Mouse (Mus musculus): Measurements from ENCODE around the gene Sesn2. TPM values are rescaled to one million over a fixed set of nuclear protein-coding genes. Genes with fewer than 3 reads are reported as not detected.
"Not testable (repeated sequence)": the region's sequence is repeated elsewhere in the genome, so short reads cannot be mapped to it uniquely, and the experiment has no call there.

The Sesn2 gene
- polyA plus RNA-seq (2014; fragmentation: Nextera tagmentation; extraction: Ambion mirVana), result 10.2 and 10.5 TPM in 2 replicates

- Histone ChIP-seq H3K36me3 (ENCODE audit: control insufficient read depth, insufficient read depth, low read length) (no peaks in the 10 kb centered on the region), H3K4me2 (peak within 1 kb of the TSS; percentile 93), H3K4me1 (replicated peaks; ENCODE audit: control insufficient read depth, insufficient read depth, low read length) (peaks cover 48% of the 10 kb centered on the region), H3K27ac (ENCODE audit: low read depth, low read length) (peak within 1 kb of the TSS; percentile 77), H3K9me3 (ENCODE audit: control insufficient read depth, low read length) (no peaks in the 10 kb centered on the region), H3K27me3 (replicated peaks; ENCODE audit: control insufficient read depth, insufficient read depth, low read length) (no peaks in the 10 kb centered on the region), H3K4me3 (ENCODE audit: low read depth, low read length) (peak within 1 kb of the TSS; percentile 90), H3K9ac (ENCODE audit: low read depth, low read length) (peak within 1 kb of the TSS; percentile 88)
- DNase-seq (ENCODE audit: low spot score) (peak; percentile 94), ATAC-seq (replicated peaks; ENCODE audit: low FRiP score) (peak; percentile 88)
- under 1% methylated on average over 32 of the region's 32 CpGs for WGBS
Observed at GRCm38 (mm10) chr4:132510352-132510798, at the start of gene Sesn2. Gene Sesn2 (minus strand): TSS chr4:132510501.

- ATAC-seq (replicated peaks; ENCODE audit: low FRiP score); H3K4me1 ChIP-seq (replicated peaks; ENCODE audit: control insufficient read depth, insufficient read depth, low read length); H3K9me3 ChIP-seq (ENCODE audit: control insufficient read depth, low read length); DNase-seq (ENCODE audit: low spot score); H3K27ac ChIP-seq (ENCODE audit: low read depth, low read length); H3K27me3 ChIP-seq (replicated peaks; ENCODE audit: control insufficient read depth, insufficient read depth, low read length); H3K4me2 ChIP-seq; H3K4me3 ChIP-seq (ENCODE audit: low read depth, low read length); H3K9ac ChIP-seq (ENCODE audit: low read depth, low read length): not testable (repeated sequence)
- H3K36me3 ChIP-seq (ENCODE audit: control insufficient read depth, insufficient read depth, low read length), result peaks cover 27% of the 10 kb centered on the region
- 84% methylated on average over 7 of the region's 7 CpGs for WGBS
Observed at GRCm38 (mm10) chr4:132555550-132555949, 45.2 kb upstream of the Sesn2 start.

DNA sequence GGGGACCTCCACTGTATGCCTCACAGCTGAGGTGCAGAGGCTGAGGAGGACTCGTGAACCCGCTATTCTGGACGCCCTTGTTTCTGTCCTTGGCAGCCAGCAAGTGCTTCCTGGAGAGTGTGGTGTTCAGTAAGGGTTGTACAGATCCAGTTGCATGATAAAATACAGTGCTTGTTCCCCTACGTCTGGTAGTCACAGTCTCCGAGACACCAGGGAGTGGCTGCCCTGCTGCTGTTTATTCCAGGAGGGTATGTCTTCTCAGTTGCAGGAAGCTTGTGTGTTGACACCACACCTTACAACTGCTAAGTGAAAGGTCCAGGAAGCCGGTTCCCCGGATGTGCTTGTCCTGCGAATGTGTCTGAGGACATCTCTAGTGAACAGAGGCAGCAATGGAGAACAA is 44.4 kb upstream of the Sesn2 start:
- H3K4me2 ChIP-seq, result no peak overlapping the region
- ATAC-seq (replicated peaks; ENCODE audit: low FRiP score) (no peak; the same call in 1 of the 2 replicates), DNase-seq (ENCODE audit: low spot score) (no peak)
- H3K27me3 ChIP-seq (replicated peaks; ENCODE audit: control insufficient read depth, insufficient read depth, low read length), result no peaks in the 10 kb centered on the region
- H3K9ac ChIP-seq (ENCODE audit: low read depth, low read length), result no peak overlapping the region
- peaks cover 35% of the 10 kb centered on the region for H3K36me3 ChIP-seq (ENCODE audit: control insufficient read depth, insufficient read depth, low read length)
- H3K4me3 ChIP-seq (ENCODE audit: low read depth, low read length), result no peak overlapping the region
- 67% methylated on average over 8 of the region's 8 CpGs for WGBS
- no peaks in the 10 kb centered on the region for H3K9me3 ChIP-seq (ENCODE audit: control insufficient read depth, low read length)
- H3K4me1 ChIP-seq (replicated peaks; ENCODE audit: control insufficient read depth, insufficient read depth, low read length), result peaks cover 7% of the 10 kb centered on the region
- H3K27ac ChIP-seq (ENCODE audit: low read depth, low read length), result no peak overlapping the region

- 74% methylated on average over 5 of the region's 5 CpGs for WGBS
- DNase-seq (ENCODE audit: low spot score), result no peak
- Histone ChIP-seq H3K36me3 (ENCODE audit: control insufficient read depth, insufficient read depth, low read length) (peaks cover 38% of the 10 kb centered on the region), H3K27me3 (replicated peaks; ENCODE audit: control insufficient read depth, insufficient read depth, low read length) (no peaks in the 10 kb centered on the region), H3K4me2 (no peak overlapping the region), H3K4me1 (replicated peaks; ENCODE audit: control insufficient read depth, insufficient read depth, low read length) (peaks cover 7% of the 10 kb centered on the region), H3K9me3 (ENCODE audit: control insufficient read depth, low read length) (no peaks in the 10 kb centered on the region), H3K27ac (ENCODE audit: low read depth, low read length) (no peak overlapping the region), H3K9ac (ENCODE audit: low read depth, low read length) (no peak overlapping the region; the same call in 1 of the 2 replicates), H3K4me3 (ENCODE audit: low read depth, low read length) (no peak overlapping the region)
- no peak for ATAC-seq (replicated peaks; ENCODE audit: low FRiP score)
Observed at GRCm38 (mm10) chr4:132554221-132554620, 43.9 kb upstream of the Sesn2 start.

DNA sequence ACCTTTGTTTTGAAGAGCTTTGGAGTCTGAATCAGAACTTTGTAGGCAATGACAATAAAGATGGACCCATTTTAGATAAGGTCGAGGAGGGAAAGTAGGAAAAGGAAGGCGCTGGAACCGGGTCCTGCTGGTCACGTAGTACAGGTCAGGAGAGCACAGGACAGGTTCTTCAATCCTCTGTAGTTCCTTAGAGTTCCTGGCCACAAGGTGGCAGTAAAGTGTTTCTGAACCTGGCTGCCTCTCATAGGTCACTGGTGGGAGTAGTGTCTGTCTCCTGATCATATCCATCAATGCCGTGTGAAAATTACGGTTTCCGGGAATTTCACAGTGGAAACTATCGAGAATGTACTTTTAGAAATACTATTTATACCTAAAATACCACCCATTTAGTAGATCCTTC is 35.5 kb upstream of the Sesn2 start:
- Histone ChIP-seq H3K36me3 (ENCODE audit: control insufficient read depth, insufficient read depth, low read length) (peaks cover 58% of the 10 kb centered on the region), H3K9ac (ENCODE audit: low read depth, low read length) (no peak overlapping the region), H3K9me3 (ENCODE audit: control insufficient read depth, low read length) (no peaks in the 10 kb centered on the region), H3K4me2 (no peak overlapping the region), H3K4me3 (ENCODE audit: low read depth, low read length) (no peak overlapping the region), H3K27me3 (replicated peaks; ENCODE audit: control insufficient read depth, insufficient read depth, low read length) (no peaks in the 10 kb centered on the region), H3K27ac (ENCODE audit: low read depth, low read length) (no peak overlapping the region), H3K4me1 (replicated peaks; ENCODE audit: control insufficient read depth, insufficient read depth, low read length) (no peaks in the 10 kb centered on the region)
- DNase-seq (ENCODE audit: low spot score) (no peak), ATAC-seq (replicated peaks; ENCODE audit: low FRiP score) (peak; percentile 65; the same call in 1 of the 2 replicates)
- 43% methylated on average over 8 of the region's 8 CpGs for WGBS

GRCm38 (mm10) chr4:132542724-132543123 is 32.4 kb upstream of the Sesn2 start:
- Histone ChIP-seq H3K4me1 (replicated peaks; ENCODE audit: control insufficient read depth, insufficient read depth, low read length) (peaks cover 4% of the 10 kb centered on the region), H3K4me3 (ENCODE audit: low read depth, low read length) (no peak overlapping the region), H3K27ac (ENCODE audit: low read depth, low read length) (no peak overlapping the region; the same call in 1 of the 2 replicates), H3K9ac (ENCODE audit: low read depth, low read length) (no peak overlapping the region), H3K4me2 (no peak overlapping the region), H3K36me3 (ENCODE audit: control insufficient read depth, insufficient read depth, low read length) (peaks cover 40% of the 10 kb centered on the region), H3K9me3 (ENCODE audit: control insufficient read depth, low read length) (no peaks in the 10 kb centered on the region), H3K27me3 (replicated peaks; ENCODE audit: control insufficient read depth, insufficient read depth, low read length) (no peaks in the 10 kb centered on the region)
- DNase-seq (ENCODE audit: low spot score) (no peak), ATAC-seq (replicated peaks; ENCODE audit: low FRiP score) (no peak)
- 46% methylated on average over 1 of the region's 1 CpGs for WGBS

DNA sequence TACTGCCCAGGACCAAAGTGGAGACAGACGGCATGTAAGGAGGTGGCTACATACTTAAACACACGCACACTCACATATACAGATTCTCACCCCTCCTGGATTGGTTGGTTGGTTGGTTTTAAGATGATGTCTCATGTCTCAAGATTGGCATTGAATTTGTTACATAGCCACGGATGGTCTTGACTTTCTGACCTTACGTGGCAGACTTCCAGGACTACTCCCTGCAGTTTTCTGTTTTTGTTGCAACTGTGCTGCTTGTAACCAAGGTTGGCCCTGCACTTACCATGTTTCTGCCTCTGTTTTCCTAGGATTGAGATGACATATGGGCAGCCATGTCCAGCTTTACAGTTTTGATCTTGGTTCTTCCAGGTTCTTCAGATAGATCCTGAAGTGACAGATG is 31.1 kb upstream of the Sesn2 start:
- Histone ChIP-seq H3K4me1 (replicated peaks; ENCODE audit: control insufficient read depth, insufficient read depth, low read length) (peaks cover 16% of the 10 kb centered on the region), H3K27ac (ENCODE audit: low read depth, low read length) (no peak overlapping the region), H3K4me2 (no peak overlapping the region), H3K27me3 (replicated peaks; ENCODE audit: control insufficient read depth, insufficient read depth, low read length) (no peaks in the 10 kb centered on the region), H3K9me3 (ENCODE audit: control insufficient read depth, low read length) (no peaks in the 10 kb centered on the region), H3K36me3 (ENCODE audit: control insufficient read depth, insufficient read depth, low read length) (peaks cover 31% of the 10 kb centered on the region), H3K9ac (ENCODE audit: low read depth, low read length) (no peak overlapping the region), H3K4me3 (ENCODE audit: low read depth, low read length) (no peak overlapping the region)
- 86% methylated on average over 4 of the region's 4 CpGs for WGBS
- DNase-seq (ENCODE audit: low spot score) (no peak), ATAC-seq (replicated peaks; ENCODE audit: low FRiP score) (no peak)

GRCm38 (mm10) chr4:132539481-132539880 is 29.2 kb upstream of the Sesn2 start:
- WGBS, result 91% methylated on average over 5 of the region's 5 CpGs
- Histone ChIP-seq H3K4me1 (replicated peaks; ENCODE audit: control insufficient read depth, insufficient read depth, low read length) (peaks cover 26% of the 10 kb centered on the region), H3K4me2 (no peak overlapping the region), H3K36me3 (ENCODE audit: control insufficient read depth, insufficient read depth, low read length) (peaks cover 26% of the 10 kb centered on the region), H3K4me3 (ENCODE audit: low read depth, low read length) (no peak overlapping the region), H3K27me3 (replicated peaks; ENCODE audit: control insufficient read depth, insufficient read depth, low read length) (no peaks in the 10 kb centered on the region), H3K27ac (ENCODE audit: low read depth, low read length) (no peak overlapping the region), H3K9ac (ENCODE audit: low read depth, low read length) (no peak overlapping the region), H3K9me3 (ENCODE audit: control insufficient read depth, low read length) (no peaks in the 10 kb centered on the region)
- ATAC-seq (replicated peaks; ENCODE audit: low FRiP score), result no peak
- no peak for DNase-seq (ENCODE audit: low spot score)

GRCm38 (mm10) chr4:132535406-132536121 is 25.3 kb upstream of the Sesn2 start, which contains the start of gene Dnajc8:
Gene Dnajc8 (plus strand): TSS chr4:132535550.
- peak; percentile 55 for ATAC-seq (replicated peaks; ENCODE audit: low FRiP score)
- H3K9ac ChIP-seq (ENCODE audit: low read depth, low read length), result peak within 1 kb of the TSS; percentile 96
- H3K36me3 ChIP-seq (ENCODE audit: control insufficient read depth, insufficient read depth, low read length), result peaks cover 16% of the 10 kb centered on the region
- no peaks in the 10 kb centered on the region for H3K9me3 ChIP-seq (ENCODE audit: control insufficient read depth, low read length)
- peaks cover 41% of the 10 kb centered on the region for H3K4me1 ChIP-seq (replicated peaks; ENCODE audit: control insufficient read depth, insufficient read depth, low read length)
- under 1% methylated on average over 60 of the region's 60 CpGs for WGBS
- H3K27me3 ChIP-seq (replicated peaks; ENCODE audit: control insufficient read depth, insufficient read depth, low read length), result no peaks in the 10 kb centered on the region
- DNase-seq (ENCODE audit: low spot score), result peak; percentile 87
- peak within 1 kb of the TSS; percentile 100 for H3K4me3 ChIP-seq (ENCODE audit: low read depth, low read length)
- peak within 1 kb of the TSS; percentile 99 for H3K27ac ChIP-seq (ENCODE audit: low read depth, low read length)
- H3K4me2 ChIP-seq, result peak within 1 kb of the TSS; percentile 93
